Mouse (Mus musculus) thymus, adult 2 months (tissue): Measurements from ENCODE around the gene Pbx2. TPM values are rescaled to one million over a fixed set of nuclear protein-coding genes. Genes with fewer than 3 reads are reported as not detected.
A peak's percentile ranks its signal among the peaks of the same experiment; 100 is the strongest.

Experiments
- DNase-seq: peaks from one replicate; pipeline ENCODE4 v3.0.0; 2021
- H3K27ac ChIP-seq: fragments of 200-500 bp; 2 replicates; pipeline ENCODE4 v1.5.1; 2012; ENCODE audit warnings: low read length, control low read depth; ENCODE audit not compliant: control insufficient read depth, insufficient read depth
- H3K27me3 ChIP-seq: fragments of 200-500 bp; 2 replicates; pipeline ENCODE4 v1.6.1; 2012; ENCODE audit warnings: mild to moderate bottlenecking, low read length, moderate library complexity, mixed read lengths; ENCODE audit not compliant: control insufficient read depth, insufficient read depth
- H3K36me3 ChIP-seq: fragments of 200-500 bp; 2 replicates; pipeline ENCODE4 v1.6.1; 2012; ENCODE audit warnings: mild to moderate bottlenecking, low read length, moderate library complexity; ENCODE audit not compliant: control insufficient read depth, insufficient read depth
- H3K4me1 ChIP-seq: fragments of 200-500 bp; replicated peaks from 2 replicates; pipeline ENCODE4 v1.6.1; 2012; ENCODE audit warnings: low read length; ENCODE audit not compliant: control insufficient read depth, insufficient read depth
- H3K4me3 ChIP-seq: fragments of 200-500 bp; 2 replicates; pipeline ENCODE4 v1.5.1; 2012; ENCODE audit warnings: mild to moderate bottlenecking, low read length, control low read depth, moderate library complexity; ENCODE audit not compliant: control insufficient read depth, insufficient read depth
- CTCF ChIP-seq: fragments of 200-500 bp; IDR thresholded peaks from 2 replicates; pipeline ENCODE4 v1.5.1; 2012; ENCODE audit warnings: mild to moderate bottlenecking, control low read depth, low read length, moderate library complexity, borderline replicate concordance; ENCODE audit not compliant: control insufficient read depth, poor library complexity, insufficient read depth; ENCODE audit errors: extremely low read depth
- POLR2A ChIP-seq: fragments of 200-500 bp; IDR thresholded peaks from 2 replicates; pipeline ENCODE4 v1.6.1; 2012; ENCODE audit warnings: mild to moderate bottlenecking, low read length, control low read depth, moderate library complexity; ENCODE audit not compliant: control insufficient read depth, poor library complexity, insufficient read depth; ENCODE audit errors: extremely low read depth
- WGBS: fragments of 180-500 bp; shearing (Covaris S2); methylation state at CpG from one replicate; pipeline ENCODE4 v1.1.7; 2018; 5-methylcytosine and 5-hydroxymethylcytosine counted together
- polyA plus RNA-seq: library from polyadenylated mRNA; depleted of rRNA; stranded (reverse); fragments of >200 nt; gene quantifications from 2 replicates; pipeline ENCODE4 v1.2.3, GENCODE M21; 2012

Gene Pbx2
- polyA plus RNA-seq, 1 experiment: 144 TPM

DNA sequence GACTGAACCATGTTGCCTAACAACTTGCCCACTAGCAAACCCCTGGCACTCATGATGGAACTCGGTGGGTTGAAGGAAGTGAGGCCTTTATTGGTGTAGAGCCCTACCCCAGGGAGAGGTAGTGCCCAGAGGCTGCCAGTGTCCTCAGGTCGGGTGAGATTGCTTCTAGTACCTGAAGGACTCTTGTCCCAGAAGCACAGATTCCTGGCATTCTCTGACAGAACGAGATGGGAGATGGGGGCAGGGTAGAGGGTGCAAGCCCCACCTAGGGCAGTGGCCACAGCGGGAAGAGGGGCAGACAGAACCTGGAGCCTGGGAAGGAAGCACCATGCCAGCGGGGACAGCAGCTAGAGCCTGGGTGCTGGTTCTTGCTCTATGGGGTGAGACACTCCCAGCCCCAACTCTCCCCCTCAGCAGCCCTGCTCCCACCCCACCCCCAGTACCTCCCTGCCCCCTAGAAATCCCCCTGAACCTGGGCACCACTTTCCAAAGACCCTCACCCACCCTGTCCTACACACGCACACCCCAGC is 6.6 kb downstream of the Pbx2 start, which contains the start of gene Ager:
TSS of gene Ager (plus strand) at position 297 of the 530 bp plus-strand sequence.
- Histone ChIP-seq H3K27ac (no peak within 1 kb of the TSS), H3K4me1 (peaks cover 22% of the 10 kb centered on the region), H3K36me3 (peaks cover 20% of the 10 kb centered on the region), H3K4me3 (no peak within 1 kb of the TSS), H3K27me3 (no peaks in the 10 kb centered on the region)
- DNase-seq: no peak
- WGBS: 69% methylated on average over 6 of the region's 6 CpGs
- TF ChIP-seq POLR2A: no peak
- no peak for TF ChIP-seq CTCF

DNA sequence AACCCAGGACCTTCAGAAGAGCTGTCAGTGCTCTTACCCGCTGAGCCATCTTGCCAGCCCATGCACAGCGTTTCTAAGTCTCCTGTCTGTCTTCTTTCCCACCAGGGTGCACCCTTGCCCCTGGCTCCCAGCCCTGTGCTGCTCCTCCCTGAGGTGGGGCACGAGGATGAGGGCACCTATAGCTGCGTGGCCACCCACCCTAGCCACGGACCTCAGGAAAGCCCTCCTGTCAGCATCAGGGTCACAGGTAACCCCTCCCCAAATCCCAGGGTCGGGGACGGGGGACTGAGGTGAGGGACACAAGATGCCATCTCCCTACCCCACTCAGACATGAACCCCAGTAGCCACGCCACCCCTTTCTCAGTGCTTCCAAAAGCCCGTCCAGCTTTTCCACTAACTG is 8.8 kb downstream of the Pbx2 start:
- TF ChIP-seq POLR2A (no peak), CTCF (no peak)
- WGBS: 93% methylated on average over 9 of the region's 9 CpGs
- no peak for DNase-seq
- H3K4me3 ChIP-seq: no peak overlapping the region
- H3K27me3 ChIP-seq: no peaks in the 10 kb centered on the region
- no peak overlapping the region for H3K27ac ChIP-seq
- peaks cover 14% of the 10 kb centered on the region for H3K4me1 ChIP-seq
- peaks cover 12% of the 10 kb centered on the region for H3K36me3 ChIP-seq

DNA sequence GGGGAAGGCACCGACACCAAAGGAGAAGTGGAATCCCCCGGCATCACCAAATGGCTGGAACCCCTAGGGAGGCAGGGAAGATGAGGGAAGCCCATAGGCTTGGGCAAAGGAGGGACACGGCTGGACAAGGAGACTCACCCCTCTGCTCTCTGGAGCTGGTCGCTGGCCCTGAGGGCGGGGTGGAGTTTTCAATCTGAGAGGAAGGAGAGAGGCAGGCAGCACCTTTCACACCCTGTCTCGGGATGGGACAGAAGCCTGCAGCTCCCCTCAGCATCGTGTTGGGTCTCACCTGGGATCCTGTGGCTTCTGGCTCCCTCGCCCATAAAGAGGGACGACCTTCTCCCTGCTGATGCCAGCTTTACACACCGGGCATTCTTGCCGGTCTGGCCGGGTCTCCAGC is 10.7 kb downstream of the Pbx2 start:
- no peaks in the 10 kb centered on the region for H3K27me3 ChIP-seq
- H3K4me1 ChIP-seq: peaks cover 25% of the 10 kb centered on the region
- H3K27ac ChIP-seq: no peak overlapping the region
- no peak overlapping the region for H3K4me3 ChIP-seq
- WGBS: 94% methylated on average over 12 of the region's 12 CpGs
- DNase-seq: no peak
- no peaks in the 10 kb centered on the region for H3K36me3 ChIP-seq
- TF ChIP-seq POLR2A (no peak), CTCF (no peak)

DNA sequence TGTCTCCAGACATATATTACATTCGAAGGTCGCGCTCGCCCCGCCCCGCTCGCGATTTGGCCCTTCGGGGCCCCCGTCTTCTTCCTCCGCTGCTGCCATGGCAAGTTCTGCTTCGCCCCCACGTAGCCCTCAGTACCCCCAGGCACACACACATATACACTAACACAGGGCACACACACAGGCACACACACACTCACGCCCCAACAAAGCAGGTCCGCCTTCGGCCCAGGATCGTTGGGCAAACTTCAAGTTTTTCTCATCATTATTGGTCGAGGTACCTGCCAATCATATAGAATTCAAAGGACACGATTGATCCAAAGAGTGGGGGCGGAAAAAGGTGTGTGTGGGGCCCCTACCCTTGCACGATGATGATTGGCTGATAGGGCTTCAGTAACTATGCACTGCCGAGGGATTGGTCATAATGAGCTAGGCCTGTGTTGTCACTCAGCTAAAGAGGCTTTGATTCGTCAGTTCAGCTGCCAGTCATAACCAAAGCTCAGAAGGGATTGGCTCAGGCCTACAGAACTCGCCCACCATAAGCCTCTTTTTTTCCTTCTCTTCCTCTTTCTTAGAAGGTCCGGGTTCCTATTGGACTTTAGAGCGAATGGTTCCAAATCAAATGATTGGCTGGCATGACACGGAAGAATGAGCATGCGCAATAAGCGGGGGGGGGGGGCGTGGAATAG is 12.5 kb downstream of the Pbx2 start, which contains the start of gene Rnf5:
TSS of gene Rnf5 (minus strand) at position 316 of the 686 bp plus-strand sequence.
- peak; percentile 47 for TF ChIP-seq POLR2A
- TF ChIP-seq CTCF: no peak
- H3K4me1 ChIP-seq: peaks cover 32% of the 10 kb centered on the region

DNA sequence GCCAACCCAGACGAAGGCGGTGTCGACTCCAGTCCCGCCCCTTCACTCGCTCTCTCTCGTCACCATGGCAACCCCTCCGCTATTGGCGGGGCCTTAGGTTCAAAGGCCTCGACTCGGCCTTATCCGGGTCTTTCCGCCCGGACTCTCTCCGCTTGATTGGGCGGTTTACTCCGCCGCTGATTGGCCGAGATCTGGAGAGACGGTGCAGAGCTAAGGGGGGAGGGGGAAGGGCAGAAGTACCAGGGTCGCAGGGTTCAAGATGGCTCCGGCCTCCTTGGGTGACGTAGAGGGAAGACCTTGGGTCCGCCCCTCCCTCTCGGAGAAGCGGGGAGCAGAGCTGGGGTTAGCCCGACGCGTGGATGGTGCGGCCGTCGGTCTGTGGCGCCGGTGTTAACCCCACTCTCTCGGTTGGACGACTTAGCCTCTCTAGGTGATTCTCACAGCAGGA is 13.0 kb downstream of the Pbx2 start, which contains the start of gene Agpat1:
TSS of gene Agpat1 (plus strand) at position 202 of the 448 bp plus-strand sequence.
- Histone ChIP-seq H3K27ac (peak within 1 kb of the TSS; percentile 84), H3K27me3 (no peaks in the 10 kb centered on the region), H3K4me3 (peak within 1 kb of the TSS; percentile 87), H3K4me1 (peaks cover 36% of the 10 kb centered on the region), H3K36me3 (no peaks in the 10 kb centered on the region)
- DNase-seq: peak; percentile 98
- under 1% methylated on average over 35 of the region's 35 CpGs for WGBS
- peak; percentile 79 for TF ChIP-seq POLR2A
- TF ChIP-seq CTCF: 0 out of 2 replicates have a peak, but pooled peaks have one; percentile 62

More for the DNA sequence above, 12.5 kb downstream of the Pbx2 start, which contains the start of gene Rnf5:
- Histone ChIP-seq H3K36me3 (no peaks in the 10 kb centered on the region), H3K4me3 (peak within 1 kb of the TSS; percentile 87), H3K27ac (peak within 1 kb of the TSS; percentile 84), H3K27me3 (no peaks in the 10 kb centered on the region)
- 1% methylated on average over 30 of the region's 30 CpGs for WGBS
- DNase-seq: peak; percentile 97

DNA sequence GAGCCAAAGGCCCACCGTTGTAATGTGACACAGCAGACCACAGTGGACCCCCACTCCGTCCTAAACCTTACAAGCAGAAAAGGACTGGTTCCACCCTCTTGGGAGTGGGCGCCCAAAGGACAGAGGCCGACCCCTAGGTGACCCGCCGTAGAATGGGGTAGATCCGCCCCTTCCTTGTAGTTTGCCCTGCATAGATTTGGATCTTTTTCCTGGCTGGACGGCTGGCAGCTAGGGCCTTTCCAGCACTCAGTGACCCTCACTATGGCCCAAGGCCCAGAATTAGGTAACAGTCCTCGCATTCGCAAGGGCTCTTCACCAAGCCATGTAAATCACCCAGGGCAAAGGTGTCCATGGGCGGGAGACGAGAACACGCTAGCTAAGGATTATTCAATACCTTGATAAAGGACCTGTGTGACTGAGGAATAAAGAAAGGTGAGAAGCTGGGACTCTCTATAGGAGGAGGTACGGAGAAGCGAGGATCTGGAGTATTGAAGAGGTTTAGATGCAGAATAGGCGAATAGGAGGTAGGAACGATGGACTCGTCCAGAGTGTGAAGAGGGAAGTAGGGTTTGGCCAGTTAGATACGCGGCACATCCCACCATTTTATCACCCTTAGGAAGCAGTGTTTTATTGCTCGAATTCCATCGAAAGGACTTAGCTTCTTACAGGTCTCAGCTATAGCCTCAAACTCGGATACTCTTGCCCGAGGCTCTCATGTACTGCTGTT is 13.6 kb downstream of the Pbx2 start:
- peaks cover 36% of the 10 kb centered on the region for H3K4me1 ChIP-seq
- DNase-seq: no peak
- H3K27ac ChIP-seq: peak overlapping the region; percentile 68
- H3K27me3 ChIP-seq: no peaks in the 10 kb centered on the region
- WGBS: 27% methylated on average over 24 of the region's 24 CpGs
- H3K4me3 ChIP-seq: peak overlapping the region; percentile 62
- H3K36me3 ChIP-seq: no peaks in the 10 kb centered on the region
- TF ChIP-seq POLR2A (no peak), CTCF (no peak)
